Mouse (Mus musculus) stomach, postnatal 0 days (tissue): ENCODE measurements around the gene Frzb.

Experiments
- CTCF ChIP-seq: IDR thresholded peaks from 2 replicates; pipeline ENCODE4 v1.5.1; 2016; ENCODE audit warnings: antibody characterized with exemption, low read depth, mild to moderate bottlenecking, moderate library complexity
- EP300 ChIP-seq: optimal IDR thresholded peaks from 2 replicates; pipeline ENCODE3; 2016; ENCODE audit warnings: antibody characterized with exemption

DNA sequence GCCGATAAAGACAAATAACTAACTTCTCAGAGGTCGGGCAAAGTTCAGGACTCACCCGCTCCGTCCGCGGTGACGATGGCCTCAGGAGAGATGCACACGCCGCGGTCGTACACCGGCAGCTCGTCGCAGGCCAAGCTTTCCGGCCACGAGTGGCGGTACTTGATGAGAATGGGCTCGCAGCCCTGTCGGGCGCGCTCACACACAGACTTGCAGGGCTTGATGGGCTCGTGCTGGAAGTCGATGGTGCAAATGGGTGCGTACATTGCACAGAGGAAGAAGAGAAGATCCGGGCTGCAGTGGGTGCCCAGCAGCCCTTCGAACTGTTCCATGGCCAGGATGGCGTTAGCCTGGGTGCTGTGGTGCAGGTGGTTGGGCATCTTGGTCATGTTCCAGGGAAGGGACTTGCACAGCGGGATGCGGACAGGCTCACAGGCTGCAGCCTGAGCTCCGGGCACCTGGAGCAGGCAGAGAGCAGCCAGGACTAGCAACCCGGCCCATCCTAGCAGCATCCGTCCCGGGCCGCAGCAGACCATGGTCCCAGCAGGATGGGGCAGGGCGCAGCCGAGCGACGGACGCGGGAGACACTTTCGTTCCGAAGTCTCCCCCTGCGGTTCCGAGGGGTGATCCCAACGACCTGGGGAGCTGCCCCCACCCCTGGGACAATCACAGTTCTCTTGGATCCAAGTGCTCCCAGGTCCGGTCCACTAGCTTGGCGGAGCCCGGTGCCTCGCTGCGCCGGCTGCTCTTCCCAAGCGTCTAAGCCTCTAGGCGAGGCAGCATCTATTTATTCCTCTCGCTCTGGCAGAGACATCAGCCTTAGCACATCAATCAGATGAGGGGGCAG, 895 bp downstream of the Frzb start:
- TF ChIP-seq CTCF (no peak), EP300 (no peak)
